Mouse (Mus musculus): ENCODE results near the gene Alkbh6. TPM values are rescaled to one million over a fixed set of nuclear protein-coding genes. Genes with fewer than 3 reads are reported as not detected.

Gene Alkbh6
- total and polyA plus RNA-seq, 3 experiments, result 16.2 to 24.6 TPM; not detected in 1

- H3K9me3 ChIP-seq (replicated peaks; ENCODE audit: insufficient read depth, low read length), result no peaks in the 10 kb centered on the region
- H3K27me3 ChIP-seq (ENCODE audit: control insufficient read depth in 1 of 2, insufficient read depth in 2 of 2, low read length in 2 of 2), result 0 out of 4 replicates have a peak, but pooled peaks cover 0 to 2% of the 10 kb centered on the region in 2 experiments
- no peaks in the 10 kb centered on the region for H3K79me2 ChIP-seq (ENCODE audit: control insufficient read depth, insufficient read depth, low read length, poor library complexity)
- H3K4me1 ChIP-seq (ENCODE audit: control insufficient read depth in 1 of 2, insufficient read depth in 2 of 2, low read length in 2 of 2), result peaks cover 0 to 4% of the 10 kb centered on the region in 2 experiments; a peak in 1 of 4 replicates
- no peak overlapping the region for H3K27ac ChIP-seq (ENCODE audit: control insufficient read depth, low read depth, low read length)
- no peaks in the 10 kb centered on the region for H3K36me3 ChIP-seq (ENCODE audit: control insufficient read depth in 1 of 2, insufficient read depth in 2 of 2, low read length in 2 of 2)
- H3K4me3 ChIP-seq (ENCODE audit: control insufficient read depth in 1 of 2, insufficient read depth in 1 of 2, low read depth in 2 of 2, low read length in 2 of 2), result no peak overlapping the region
- H3K9ac ChIP-seq (ENCODE audit: control insufficient read depth, low read depth, low read length, poor library complexity, severe bottlenecking), result no peak overlapping the region
- DNase-seq (ENCODE audit: low read depth, low spot score), result no peak
- TF ChIP-seq JUND (IDR thresholded peaks at IDR 0.05; ENCODE audit: low read depth, low read length), result no peak
- TF ChIP-seq ZNF384 (IDR thresholded peaks at IDR 0.05; ENCODE audit: low read depth, low read length), result no peak
- TF ChIP-seq SIN3A (IDR thresholded peaks at IDR 0.05; ENCODE audit: low read length), result no peak
- TF ChIP-seq GATA1 (IDR thresholded peaks at IDR 0.05; ENCODE audit: low read depth, low read length), result no peak
These were observed 14.2 kb upstream of the Alkbh6 start for GRCm38 (mm10) chr7:30294296-30294695.

- TF ChIP-seq POLR2A (IDR thresholded peaks at IDR 0.05; ENCODE audit: control insufficient read depth in 1 of 2, insufficient read depth in 1 of 2, low read depth in 1 of 2, low read length in 2 of 2, poor library complexity in 1 of 2) (no peak), EP300 (IDR thresholded peaks at IDR 0.05; ENCODE audit: low read depth in 1 of 2, low read length in 2 of 2) (no peak), CHD1 (IDR thresholded peaks at IDR 0.05; ENCODE audit: low read depth, low read length) (no peak), RAD21 (IDR thresholded peaks at IDR 0.05; ENCODE audit: low read depth, low read length) (no peak), TAL1 (IDR thresholded peaks at IDR 0.05; ENCODE audit: low read length) (no peak), CTCF (IDR thresholded peaks at IDR 0.05 in 2 of 3, conservative IDR thresholded peaks at IDR 0.05 in 1 of 3; ENCODE audit: control insufficient read depth in 1 of 3, insufficient read depth in 1 of 3, low read depth in 2 of 3, low read length in 3 of 3, poor library complexity in 1 of 3, severe bottlenecking in 1 of 3) (no peak), MAX (IDR thresholded peaks at IDR 0.05; ENCODE audit: low read length) (no peak), UBTF (IDR thresholded peaks at IDR 0.05; ENCODE audit: borderline replicate concordance, insufficient read depth, low read depth, low read length) (no peak), BHLHE40 (IDR thresholded peaks at IDR 0.05; ENCODE audit: borderline replicate concordance, low read depth, low read length) (no peak), NRF1 (IDR thresholded peaks at IDR 0.05; ENCODE audit: insufficient read depth, low read depth, low read length, poor library complexity, severe bottlenecking) (no peak), ZMIZ1 (IDR thresholded peaks at IDR 0.05; ENCODE audit: low read depth, low read length) (no peak)
- Histone ChIP-seq H3K27me3 (ENCODE audit: control insufficient read depth in 1 of 2, insufficient read depth in 2 of 2, low read length in 2 of 2) (0 out of 4 replicates have a peak, but pooled peaks cover 0 to 2% of the 10 kb centered on the region in 2 experiments), H3K9ac (ENCODE audit: control insufficient read depth, low read depth, low read length, poor library complexity, severe bottlenecking) (no peak overlapping the region), H3K36me3 (ENCODE audit: control insufficient read depth in 1 of 2, insufficient read depth in 2 of 2, low read length in 2 of 2) (no peaks in the 10 kb centered on the region), H3K4me3 (ENCODE audit: control insufficient read depth in 1 of 2, insufficient read depth in 1 of 2, low read depth in 2 of 2, low read length in 2 of 2) (no peak overlapping the region), H3K27ac (ENCODE audit: control insufficient read depth, low read depth, low read length) (no peak overlapping the region), H3K79me2 (ENCODE audit: control insufficient read depth, insufficient read depth, low read length, poor library complexity) (no peaks in the 10 kb centered on the region), H3K4me1 (ENCODE audit: control insufficient read depth in 1 of 2, insufficient read depth in 2 of 2, low read length in 2 of 2) (peaks cover 0 to 4% of the 10 kb centered on the region in 2 experiments; a peak in 1 of 4 replicates), H3K9me3 (replicated peaks; ENCODE audit: insufficient read depth, low read length) (no peaks in the 10 kb centered on the region)
- DNase-seq (ENCODE audit: low read depth, low spot score), result peak; percentile 40
These were observed 13.4 kb upstream of the Alkbh6 start for GRCm38 (mm10) chr7:30295103-30295502.

GRCm38 (mm10) chr7:30296816-30297215 is 11.7 kb upstream of the Alkbh6 start:
- no peak overlapping the region for H3K9ac ChIP-seq (ENCODE audit: control insufficient read depth, low read depth, low read length, poor library complexity, severe bottlenecking)
- no peaks in the 10 kb centered on the region for H3K36me3 ChIP-seq (ENCODE audit: control insufficient read depth in 1 of 2, insufficient read depth in 2 of 2, low read length in 2 of 2)
- no peak for DNase-seq (ENCODE audit: low read depth, low spot score)
- 0 out of 4 replicates have a peak, but pooled peaks cover 0 to 2% of the 10 kb centered on the region in 2 experiments for H3K27me3 ChIP-seq (ENCODE audit: control insufficient read depth in 1 of 2, insufficient read depth in 2 of 2, low read length in 2 of 2)
- TF ChIP-seq RCOR1 (IDR thresholded peaks at IDR 0.05; ENCODE audit: low read depth, low read length), result no peak
- TF ChIP-seq ZMIZ1 (IDR thresholded peaks at IDR 0.05; ENCODE audit: low read depth, low read length), result no peak
- TF ChIP-seq POLR2AphosphoS2 (IDR thresholded peaks at IDR 0.05; ENCODE audit: low read length), result no peak
- TF ChIP-seq NELFE (IDR thresholded peaks at IDR 0.05; ENCODE audit: low read depth, low read length), result no peak
- TF ChIP-seq CHD1 (IDR thresholded peaks at IDR 0.05; ENCODE audit: low read depth, low read length), result no peak
- TF ChIP-seq ZNF384 (IDR thresholded peaks at IDR 0.05; ENCODE audit: low read depth, low read length), result no peak
- no peak for TF ChIP-seq MYC (IDR thresholded peaks at IDR 0.05; ENCODE audit: low read depth, low read length)
- no peak for TF ChIP-seq RAD21 (IDR thresholded peaks at IDR 0.05; ENCODE audit: low read depth, low read length)
- TF ChIP-seq MAX (IDR thresholded peaks at IDR 0.05; ENCODE audit: low read length), result no peak
- TF ChIP-seq KAT2A (conservative IDR thresholded peaks at IDR 0.05; ENCODE audit: low read depth, low read length), result no peak
- TF ChIP-seq BHLHE40 (IDR thresholded peaks at IDR 0.05; ENCODE audit: borderline replicate concordance, low read depth, low read length), result no peak
- TF ChIP-seq ELF1 (IDR thresholded peaks at IDR 0.05; ENCODE audit: low read depth, low read length), result no peak
- no peak overlapping the region for H3K4me3 ChIP-seq (ENCODE audit: control insufficient read depth in 1 of 2, insufficient read depth in 1 of 2, low read depth in 2 of 2, low read length in 2 of 2)
- H3K9me3 ChIP-seq (replicated peaks; ENCODE audit: insufficient read depth, low read length), result no peaks in the 10 kb centered on the region
- H3K27ac ChIP-seq (ENCODE audit: control insufficient read depth, low read depth, low read length), result no peak overlapping the region
- H3K4me1 ChIP-seq (ENCODE audit: control insufficient read depth in 1 of 2, insufficient read depth in 2 of 2, low read length in 2 of 2), result peaks cover 0 to 4% of the 10 kb centered on the region in 2 experiments; a peak in 1 of 4 replicates
- H3K79me2 ChIP-seq (ENCODE audit: control insufficient read depth, insufficient read depth, low read length, poor library complexity), result no peaks in the 10 kb centered on the region

Measured in MEL (cell line).